ENCODE assay signal across 28 mouse cellular contexts in genomic region chr11:32336435-32336907, GRCm38 (mm10). TPM values are rescaled to one million over a fixed set of nuclear protein-coding genes. Genes with fewer than 3 reads are reported as not detected.
DNase-seq lines count a peak whose midpoint lies in the region; ATAC-seq and TF ChIP-seq lines count a peak whose summit lies in the region.
"Had no signal": no experiment of that assay in that cellular context is flagged by ENCODE, and none has a peak within 500 bp of the region (broad histone marks: within the 10 kb centered on the region; RNA-seq: fewer than 3 reads in every experiment).

No protein-coding gene starts in this region.

- H3K27me3 ChIP-seq in hindbrain, embryonic 11.5 days (ENCODE audit: control insufficient read depth, insufficient read depth, low read length), result no peaks in the 10 kb centered on the region
- H3K27me3 ChIP-seq: embryonic facial prominence, embryonic 12.5 days; heart, embryonic 15.5 days; hindbrain, embryonic 12.5 days; limb, embryonic 13.5 days; neural tube, embryonic 12.5 days had no signal

- H3K4me2 ChIP-seq in hindbrain, embryonic 11.5 days (replicated peaks; ENCODE audit: low read depth, low read length), result no peak overlapping the region
- H3K4me2 ChIP-seq: embryonic facial prominence, embryonic 12.5 days; heart, embryonic 15.5 days; hindbrain, embryonic 12.5 days; limb, embryonic 13.5 days; liver, embryonic 13.5 days; midbrain, embryonic 11.5 days; neural tube, embryonic 12.5 days had no signal

- H3K27ac ChIP-seq in gastrocnemius, adult 2 months, result peak overlapping the region; percentile 54
- H3K27ac ChIP-seq in hindbrain, embryonic 11.5 days (ENCODE audit: low read depth, low read length), result no peak overlapping the region
- H3K27ac ChIP-seq: embryonic facial prominence, embryonic 12.5 days; heart, embryonic 15.5 days; hindbrain, embryonic 12.5 days; limb, embryonic 13.5 days; liver, embryonic 13.5 days; neural tube, embryonic 12.5 days had no signal

- WGBS in lung, adult 2 months, result 77% methylated on average over 6 of the region's 6 CpGs
- 87% methylated on average over 6 of the region's 6 CpGs for WGBS in hindbrain, embryonic 11.5 days

- no peaks in the 10 kb centered on the region for H3K36me3 ChIP-seq in hindbrain, embryonic 11.5 days (ENCODE audit: control insufficient read depth, insufficient read depth, low read length)
- H3K36me3 ChIP-seq: embryonic facial prominence, embryonic 12.5 days; heart, embryonic 15.5 days; hindbrain, embryonic 12.5 days; limb, embryonic 13.5 days; liver, embryonic 13.5 days; neural tube, embryonic 12.5 days had no signal

- no peak for DNase-seq in gastrocnemius, adult 2 months
- DNase-seq in gastrocnemius, postnatal 36 days, result no peak
- DNase-seq in lung, adult 18-20 months, result peak; percentile 29 to 54
- no peak for DNase-seq in lung, adult 2 months
- DNase-seq in lung, postnatal 10 days, result peak; percentile 75
- no peak for DNase-seq in cerebellum, postnatal 36 days
- DNase-seq in hindbrain, embryonic 11.5 days (ENCODE audit: low spot score), result no peak
- DNase-seq in layer of hippocampus, adult 18-20 months (ENCODE audit: low spot score in 2 of 2), result no peak
- DNase-seq: adrenal gland, adult 2 months; cerebellum, adult 9-10 months; kidney, adult 9 months; kidney, postnatal 36 days; layer of hippocampus, postnatal 36 days; liver, embryonic 13.5 days; right cerebral cortex, adult 18-20 months; thymus, postnatal 14 days had no signal

- intact Hi-C loops in gastrocnemius, adult 2 months (cut with DNase I), result no loop called here
- intact Hi-C loops in gastrocnemius, postnatal 36 days (cut with DNase I), result no loop called here

- no peak for TF ChIP-seq CTCF in gastrocnemius, adult 2 months (IDR thresholded peaks at IDR 0.05)
- no peak for TF ChIP-seq CTCF in lung, adult 2 months (IDR thresholded peaks at IDR 0.05; ENCODE audit: insufficient read depth, low read length)

- ATAC-seq in hindbrain, embryonic 11.5 days (ENCODE audit: low FRiP score), result no peak
- ATAC-seq: forebrain, embryonic 14.5 days had no signal

- H3K4me3 ChIP-seq in gastrocnemius, adult 2 months, result no peak overlapping the region
- no peak overlapping the region for H3K4me3 ChIP-seq in lung, adult 2 months (replicated peaks; ENCODE audit: extremely low read depth, low read depth, low read length)
- no peak overlapping the region for H3K4me3 ChIP-seq in hindbrain, embryonic 11.5 days (ENCODE audit: low read depth, low read length)
- H3K4me3 ChIP-seq: embryonic facial prominence, embryonic 12.5 days; erythroblast, embryonic 14.5 days; heart, embryonic 15.5 days; hindbrain, embryonic 12.5 days; limb, embryonic 13.5 days; liver, embryonic 13.5 days; neural tube, embryonic 12.5 days had no signal

- H3K4me1 ChIP-seq in lung, adult 2 months (ENCODE audit: control insufficient read depth, insufficient read depth, low read length), result peaks cover 4% of the 10 kb centered on the region
- H3K4me1 ChIP-seq in hindbrain, embryonic 11.5 days (replicated peaks; ENCODE audit: control insufficient read depth, insufficient read depth, low read length), result no peaks in the 10 kb centered on the region
- H3K4me1 ChIP-seq: hindbrain, embryonic 12.5 days; liver, embryonic 13.5 days; neural tube, embryonic 12.5 days had no signal

- H3K9ac ChIP-seq in hindbrain, embryonic 11.5 days (ENCODE audit: low read depth, low read length), result no peak overlapping the region
- H3K9ac ChIP-seq: embryonic facial prominence, embryonic 12.5 days; heart, embryonic 15.5 days; hindbrain, embryonic 12.5 days; limb, embryonic 13.5 days; liver, embryonic 13.5 days; neural tube, embryonic 12.5 days had no signal

- no peak for TF ChIP-seq POLR2A in lung, adult 2 months (IDR thresholded peaks at IDR 0.05; ENCODE audit: borderline replicate concordance, extremely low read depth, low read depth, low read length)

- H3K9me3 ChIP-seq in hindbrain, embryonic 11.5 days (ENCODE audit: control insufficient read depth, low read length), result no peaks in the 10 kb centered on the region
- H3K9me3 ChIP-seq: heart, embryonic 15.5 days; hindbrain, embryonic 12.5 days; limb, embryonic 13.5 days; liver, embryonic 13.5 days; neural tube, embryonic 12.5 days had no signal

RNA-seq across cellular contexts. Expression of gene Sh3pxd2b, which starts 11.1 kb away (rescaled TPM):
- total RNA-seq in gastrocnemius, adult 2 months (2021), result 1 to 10 TPM; 2.5 to 7.1 TPM
- 1 to 10 TPM; 3.6 to 4.3 TPM for total RNA-seq in gastrocnemius, postnatal 36 days (2021)
- 8.1 and 10.7 TPM in 2 replicates for polyA plus RNA-seq in lung, adult 2 months (2012; rRNA removed)
- 21.1 and 24.2 TPM in 2 replicates for polyA plus RNA-seq in hindbrain, embryonic 11.5 days (2014; fragmentation: Nextera tagmentation; extraction: Ambion mirVana)
- 10 to 100 TPM; 10.0 to 12.0 TPM for total RNA-seq in layer of hippocampus, adult 18-20 months (2021)
- total RNA-seq: monocyte, adult 5-6 weeks had no signal

RNA-seq across cellular contexts. Expression of gene Hbq1a, which starts 36.6 kb away (rescaled TPM):
- not detected for total RNA-seq in gastrocnemius, adult 2 months (2021)
- total RNA-seq in gastrocnemius, postnatal 36 days (2021), result not detected
- 1.1 and 1.3 TPM in 2 replicates for polyA plus RNA-seq in lung, adult 2 months (2012; rRNA removed)
- polyA plus RNA-seq in hindbrain, embryonic 11.5 days (2014; fragmentation: Nextera tagmentation; extraction: Ambion mirVana), result not detected in 2 replicates
- total RNA-seq in layer of hippocampus, adult 18-20 months (2021), result 1 to 10 TPM in 1 of 2 experiments, under 1 TPM in 1; 0.97 to 1.3 TPM
- total RNA-seq: adrenal gland, adult 2 months; gastrocnemius, postnatal 4 days; monocyte, adult 5-6 weeks had no signal
- polyA plus RNA-seq: adrenal gland, adult 2 months; embryonic facial prominence, embryonic 12.5 days; intestine, embryonic 14.5 days; small intestine, adult 2 months had no signal

RNA-seq across cellular contexts. Expression of gene Hba-a2, which starts 40.2 kb away (rescaled TPM):
- 100 to 1,000 TPM; 153 to 208 TPM for total RNA-seq in gastrocnemius, adult 2 months (2021)
- 100 to 1,000 TPM; 195 to 294 TPM for total RNA-seq in gastrocnemius, postnatal 36 days (2021)
- polyA plus RNA-seq in lung, adult 2 months (2012; rRNA removed), result 11,114 and 27,871 TPM in 2 replicates
- polyA plus RNA-seq in hindbrain, embryonic 11.5 days (2014; fragmentation: Nextera tagmentation; extraction: Ambion mirVana), result 5,394 and 5,453 TPM in 2 replicates
- 100 to 1,000 TPM; 253 to 257 TPM for total RNA-seq in layer of hippocampus, adult 18-20 months (2021)

RNA-seq across cellular contexts. Expression of gene Hbq1b, which starts 49.7 kb away (rescaled TPM):
- total RNA-seq in gastrocnemius, adult 2 months (2021), result not detected
- total RNA-seq in gastrocnemius, postnatal 36 days (2021), result not detected
- 0.60 and 1.6 TPM in 2 replicates for polyA plus RNA-seq in lung, adult 2 months (2012; rRNA removed)
- 6.7 and 7.2 TPM in 2 replicates for polyA plus RNA-seq in hindbrain, embryonic 11.5 days (2014; fragmentation: Nextera tagmentation; extraction: Ambion mirVana)
- total RNA-seq in layer of hippocampus, adult 18-20 months (2021), result 1 to 10 TPM in 1 of 2 experiments, not detected in 1; 1.6 TPM
- total RNA-seq: gastrocnemius, postnatal 4 days; monocyte, adult 5-6 weeks had no signal
- polyA plus RNA-seq: small intestine, adult 2 months had no signal

RNA-seq across cellular contexts. Expression of gene Hba-a1, which starts 53.2 kb away (rescaled TPM):
- 100 to 1,000 TPM; 219 to 309 TPM for total RNA-seq in gastrocnemius, adult 2 months (2021)
- 100 to 1,000 TPM; 252 to 350 TPM for total RNA-seq in gastrocnemius, postnatal 36 days (2021)
- 5,782 and 18,923 TPM in 2 replicates for polyA plus RNA-seq in lung, adult 2 months (2012; rRNA removed)
- 2,798 and 2,861 TPM in 2 replicates for polyA plus RNA-seq in hindbrain, embryonic 11.5 days (2014; fragmentation: Nextera tagmentation; extraction: Ambion mirVana)
- total RNA-seq in layer of hippocampus, adult 18-20 months (2021), result 100 to 1,000 TPM; 298 to 318 TPM

Comparison
In these comparisons a context has a peak if more than half of its experiments do, and no peak if none do; other contexts are left out.
1. DNase-seq: peak in lung, adult 18-20 months (2 of 2) and lung, postnatal 10 days (single experiment); none in gastrocnemius, adult 2 months (single experiment), gastrocnemius, postnatal 36 days (0 of 2), lung, adult 2 months (single experiment), cerebellum, postnatal 36 days (0 of 2), hindbrain, embryonic 11.5 days (single experiment) and layer of hippocampus, adult 18-20 months (0 of 2).